Mouse (Mus musculus): ENCODE data around the gene Mast4. TPM values are rescaled to one million over a fixed set of nuclear protein-coding genes. Genes with fewer than 3 reads are reported as not detected.

The Mast4 gene
- polyA plus RNA-seq, 1 experiment = 10.8 TPM

- Histone ChIP-seq H3K4me3 (ENCODE audit: insufficient read depth, poor library complexity, severe bottlenecking) (no peak overlapping the region), H3K79me2 (ENCODE audit: control insufficient read depth, insufficient read depth) (no peaks in the 10 kb centered on the region), H3K27me3 (ENCODE audit: control insufficient read depth, insufficient read depth, insufficient read length) (no peaks in the 10 kb centered on the region), H3K36me3 (ENCODE audit: control insufficient read depth, insufficient read depth) (no peaks in the 10 kb centered on the region), H3ac (ENCODE audit: control insufficient read depth, insufficient read length, low read depth) (no peak overlapping the region), H3K79me3 (ENCODE audit: low read depth) (no peaks in the 10 kb centered on the region)
- TF ChIP-seq MYOG (IDR thresholded peaks at IDR 0.05; ENCODE audit: control insufficient read depth, extremely low read depth, insufficient read length) (no peak), USF1 (IDR thresholded peaks at IDR 0.05; ENCODE audit: low read depth) (no peak), FOSL1 (IDR thresholded peaks at IDR 0.05; ENCODE audit: insufficient read depth, low read length, poor library complexity, severe bottlenecking) (no peak), MAX (IDR thresholded peaks at IDR 0.05) (no peak), CEBPB (IDR thresholded peaks at IDR 0.05; ENCODE audit: low read depth) (no peak), CTCF (IDR thresholded peaks at IDR 0.05; ENCODE audit: control insufficient read depth, insufficient read depth, insufficient read length) (no peak), MYOD1 (IDR thresholded peaks at IDR 0.05; ENCODE audit: control insufficient read depth, insufficient read length, low read depth) (no peak)
Observed at GRCm38 (mm10) chr13:103203376-103203895, 130.9 kb downstream of the Mast4 start.

DNA sequence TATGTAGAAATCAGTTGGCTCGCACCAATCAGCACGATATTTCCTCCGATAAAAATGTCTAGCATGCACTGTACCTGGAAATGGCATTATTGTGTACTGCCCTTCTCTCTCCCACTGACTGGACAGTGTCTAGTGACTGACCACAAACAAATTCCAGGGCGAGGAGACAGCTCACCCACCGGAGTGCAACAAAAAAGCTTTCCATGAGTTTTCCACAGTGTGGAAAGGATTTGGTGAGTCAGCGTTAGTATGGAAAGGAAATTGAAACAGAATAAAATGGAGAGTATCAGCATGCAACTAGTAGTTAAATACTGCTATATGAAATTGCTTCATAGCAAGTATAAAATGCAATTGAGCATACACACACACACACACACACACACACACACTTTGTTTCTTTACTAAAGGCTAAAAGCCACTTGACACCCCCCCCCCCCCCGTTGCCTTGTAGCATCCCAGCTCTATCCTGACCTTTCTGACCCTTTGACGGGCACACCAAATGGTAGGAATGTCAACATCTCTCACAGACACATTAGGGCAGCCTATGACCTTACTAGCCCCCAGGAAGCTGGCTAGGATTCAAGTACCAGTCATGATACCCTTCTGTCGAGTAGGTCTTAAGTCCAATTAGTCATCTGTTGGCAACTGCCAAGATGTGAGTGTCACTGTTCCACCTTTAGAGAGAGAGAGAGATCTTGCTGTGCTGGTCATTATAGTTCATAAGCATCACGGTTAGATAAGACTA is 133.1 kb downstream of the Mast4 start:
- Histone ChIP-seq H3ac (ENCODE audit: control insufficient read depth, insufficient read length, low read depth) (no peak overlapping the region), H3K79me2 (ENCODE audit: control insufficient read depth, insufficient read depth) (no peaks in the 10 kb centered on the region), H3K4me3 (ENCODE audit: insufficient read depth, poor library complexity, severe bottlenecking) (no peak overlapping the region), H3K79me3 (ENCODE audit: low read depth) (no peaks in the 10 kb centered on the region), H3K36me3 (ENCODE audit: control insufficient read depth, insufficient read depth) (no peaks in the 10 kb centered on the region), H3K27me3 (ENCODE audit: control insufficient read depth, insufficient read depth, insufficient read length) (no peaks in the 10 kb centered on the region)
- TF ChIP-seq MYOD1 (IDR thresholded peaks at IDR 0.05; ENCODE audit: control insufficient read depth, insufficient read length, low read depth) = no peak
- TF ChIP-seq MAX (IDR thresholded peaks at IDR 0.05) = no peak
- TF ChIP-seq MYOG (IDR thresholded peaks at IDR 0.05; ENCODE audit: control insufficient read depth, extremely low read depth, insufficient read length) = no peak
- no peak for TF ChIP-seq FOSL1 (IDR thresholded peaks at IDR 0.05; ENCODE audit: insufficient read depth, low read length, poor library complexity, severe bottlenecking)
- TF ChIP-seq CTCF (IDR thresholded peaks at IDR 0.05; ENCODE audit: control insufficient read depth, insufficient read depth, insufficient read length) = no peak
- no peak for TF ChIP-seq USF1 (IDR thresholded peaks at IDR 0.05; ENCODE audit: low read depth)
- TF ChIP-seq CEBPB (IDR thresholded peaks at IDR 0.05; ENCODE audit: low read depth) = no peak

DNA sequence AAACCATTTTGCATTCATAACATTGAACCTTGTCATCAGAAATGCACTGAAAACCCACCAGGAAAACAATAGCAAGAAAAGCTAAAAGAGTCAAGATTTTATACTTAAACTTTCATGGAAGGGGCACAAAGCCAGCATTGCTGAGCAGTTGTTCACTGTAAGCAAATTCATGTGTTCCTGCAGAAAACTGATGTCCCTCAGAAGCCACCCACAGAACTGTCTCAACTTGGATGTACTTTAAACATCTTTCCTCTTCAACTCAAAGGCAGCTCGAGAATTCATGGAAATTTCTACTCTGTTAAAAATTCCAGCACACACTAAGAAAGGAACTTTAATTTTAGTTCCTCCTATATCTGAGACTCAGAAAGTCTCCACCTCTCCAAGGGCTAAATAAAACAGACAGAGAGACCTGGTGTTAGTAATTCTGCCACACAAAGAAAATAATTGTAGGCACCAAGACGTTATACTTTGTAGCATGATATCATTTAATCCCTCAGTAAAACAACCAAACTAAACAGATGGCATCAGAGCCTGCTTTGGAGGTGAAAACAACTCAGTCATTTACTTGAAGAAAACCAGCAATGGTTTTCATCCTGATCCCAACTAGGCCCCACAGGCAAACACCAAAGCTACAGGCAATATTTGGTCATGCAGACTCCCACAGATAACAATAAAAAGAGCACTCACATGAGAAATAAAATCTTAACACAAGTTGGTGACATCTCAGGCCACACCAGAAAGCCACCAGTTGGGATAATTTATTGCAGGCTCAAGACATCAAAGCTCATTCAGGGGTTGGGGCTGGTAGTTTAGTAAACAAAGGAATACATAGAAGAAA is 134.3 kb downstream of the Mast4 start:
- Histone ChIP-seq H3K79me3 (ENCODE audit: low read depth) (no peaks in the 10 kb centered on the region), H3K36me3 (ENCODE audit: control insufficient read depth, insufficient read depth) (no peaks in the 10 kb centered on the region), H3ac (ENCODE audit: control insufficient read depth, insufficient read length, low read depth) (no peak overlapping the region), H3K27me3 (ENCODE audit: control insufficient read depth, insufficient read depth, insufficient read length) (no peaks in the 10 kb centered on the region), H3K79me2 (ENCODE audit: control insufficient read depth, insufficient read depth) (no peaks in the 10 kb centered on the region), H3K4me3 (ENCODE audit: insufficient read depth, poor library complexity, severe bottlenecking) (no peak overlapping the region)
- TF ChIP-seq USF1 (IDR thresholded peaks at IDR 0.05; ENCODE audit: low read depth) (no peak), CTCF (IDR thresholded peaks at IDR 0.05; ENCODE audit: control insufficient read depth, insufficient read depth, insufficient read length) (no peak), MYOD1 (IDR thresholded peaks at IDR 0.05; ENCODE audit: control insufficient read depth, insufficient read length, low read depth) (no peak), MYOG (IDR thresholded peaks at IDR 0.05; ENCODE audit: control insufficient read depth, extremely low read depth, insufficient read length) (no peak), FOSL1 (IDR thresholded peaks at IDR 0.05; ENCODE audit: insufficient read depth, low read length, poor library complexity, severe bottlenecking) (no peak), MAX (IDR thresholded peaks at IDR 0.05) (no peak), CEBPB (IDR thresholded peaks at IDR 0.05; ENCODE audit: low read depth) (no peak)

DNA sequence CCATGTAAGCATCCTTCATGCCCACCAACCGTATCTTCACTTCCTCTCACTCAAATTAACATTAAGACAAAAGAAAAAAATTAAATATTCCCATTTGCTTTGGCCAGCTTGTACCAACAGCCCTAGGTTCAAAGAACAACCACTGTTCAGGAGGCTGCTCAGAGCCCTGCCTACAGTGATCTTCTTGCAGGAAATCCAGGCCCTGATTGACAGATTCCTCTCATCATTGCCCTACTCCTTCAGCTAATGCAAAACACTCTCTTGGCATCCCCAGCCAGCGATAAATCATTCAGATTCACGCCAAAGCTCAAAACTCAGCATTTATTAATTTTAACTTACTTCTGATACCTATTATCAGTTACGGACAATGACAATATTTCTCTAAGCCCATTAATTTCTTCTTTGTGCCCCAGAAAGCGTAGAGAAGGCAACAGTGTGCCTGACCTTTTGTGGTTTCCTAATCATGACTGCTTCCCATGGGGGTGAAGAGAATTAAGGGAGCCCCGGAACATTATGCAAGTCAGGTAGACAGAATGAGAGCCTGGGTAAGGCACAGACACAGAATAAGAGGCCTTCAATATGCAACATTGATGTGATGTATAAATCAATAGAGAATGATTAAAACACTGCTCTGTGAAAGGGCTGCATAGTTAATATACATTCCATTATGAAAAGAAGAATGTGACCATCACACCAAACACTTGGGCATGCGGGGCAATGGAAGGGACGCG is 135.9 kb downstream of the Mast4 start:
- H3K79me2 ChIP-seq (ENCODE audit: control insufficient read depth, insufficient read depth) = no peaks in the 10 kb centered on the region
- H3K4me3 ChIP-seq (ENCODE audit: insufficient read depth, poor library complexity, severe bottlenecking) = no peak overlapping the region
- no peaks in the 10 kb centered on the region for H3K36me3 ChIP-seq (ENCODE audit: control insufficient read depth, insufficient read depth)
- H3ac ChIP-seq (ENCODE audit: control insufficient read depth, insufficient read length, low read depth) = no peak overlapping the region
- TF ChIP-seq MAX (IDR thresholded peaks at IDR 0.05) = no peak
- TF ChIP-seq CTCF (IDR thresholded peaks at IDR 0.05; ENCODE audit: control insufficient read depth, insufficient read depth, insufficient read length) = no peak
- TF ChIP-seq FOSL1 (IDR thresholded peaks at IDR 0.05; ENCODE audit: insufficient read depth, low read length, poor library complexity, severe bottlenecking) = no peak
- no peak for TF ChIP-seq MYOG (IDR thresholded peaks at IDR 0.05; ENCODE audit: control insufficient read depth, extremely low read depth, insufficient read length)
- no peak for TF ChIP-seq USF1 (IDR thresholded peaks at IDR 0.05; ENCODE audit: low read depth)
- H3K79me3 ChIP-seq (ENCODE audit: low read depth) = no peaks in the 10 kb centered on the region
- no peaks in the 10 kb centered on the region for H3K27me3 ChIP-seq (ENCODE audit: control insufficient read depth, insufficient read depth, insufficient read length)

GRCm38 (mm10) chr13:103196307-103196706 is 138.0 kb downstream of the Mast4 start:
- Histone ChIP-seq H3K79me3 (ENCODE audit: low read depth) (no peaks in the 10 kb centered on the region), H3K4me3 (ENCODE audit: insufficient read depth, poor library complexity, severe bottlenecking) (no peak overlapping the region), H3K36me3 (ENCODE audit: control insufficient read depth, insufficient read depth) (no peaks in the 10 kb centered on the region), H3ac (ENCODE audit: control insufficient read depth, insufficient read length, low read depth) (no peak overlapping the region), H3K27me3 (ENCODE audit: control insufficient read depth, insufficient read depth, insufficient read length) (no peaks in the 10 kb centered on the region), H3K79me2 (ENCODE audit: control insufficient read depth, insufficient read depth) (no peaks in the 10 kb centered on the region)
- TF ChIP-seq USF1 (IDR thresholded peaks at IDR 0.05; ENCODE audit: low read depth) (no peak), MYOG (IDR thresholded peaks at IDR 0.05; ENCODE audit: control insufficient read depth, extremely low read depth, insufficient read length) (no peak), FOSL1 (IDR thresholded peaks at IDR 0.05; ENCODE audit: insufficient read depth, low read length, poor library complexity, severe bottlenecking) (no peak), CTCF (IDR thresholded peaks at IDR 0.05; ENCODE audit: control insufficient read depth, insufficient read depth, insufficient read length) (no peak), MYOD1 (IDR thresholded peaks at IDR 0.05; ENCODE audit: control insufficient read depth, insufficient read length, low read depth) (no peak), CEBPB (IDR thresholded peaks at IDR 0.05; ENCODE audit: low read depth) (no peak), MAX (IDR thresholded peaks at IDR 0.05) (no peak)

Measured in C2C12 (cell line).